Mouse (Mus musculus) kidney, embryonic 16.5 days (tissue): ENCODE data around the gene Tcn2. TPM values are rescaled to one million over a fixed set of nuclear protein-coding genes. Genes with fewer than 3 reads are reported as not detected.
"Not testable (repeated sequence)": the region's sequence is repeated elsewhere in the genome, so short reads cannot be mapped to it uniquely, and the experiment has no call there.

Experiments used
- ATAC-seq: fragments of 200-750 bp; cut with Nextera tagmentation; 2 replicates; pipeline ENCODE4 v1.8.0; 2017; ENCODE audit warnings: moderate TSS enrichment; ENCODE audit not compliant: low FRiP score, low TSS enrichment
- H3K27ac ChIP-seq: fragments of 300-500 bp; sonication (generic); 2 replicates; pipeline ENCODE4 v1.5.1; 2014; ENCODE audit warnings: low read length
- H3K27me3 ChIP-seq: fragments of 300-500 bp; sonication (generic); 2 replicates; pipeline ENCODE4 v1.6.1; 2014; ENCODE audit warnings: low read length, control low read depth, mixed read lengths; ENCODE audit not compliant: insufficient read depth
- H3K36me3 ChIP-seq: fragments of 300-500 bp; sonication (generic); 2 replicates; pipeline ENCODE4 v1.6.1; 2014; ENCODE audit warnings: low read length, control low read depth, mixed read lengths; ENCODE audit not compliant: insufficient read depth
- H3K4me1 ChIP-seq: fragments of 300-500 bp; sonication (generic); 2 replicates; pipeline ENCODE4 v1.6.1; 2014; ENCODE audit warnings: low read length, control low read depth, mixed read lengths; ENCODE audit not compliant: insufficient read depth
- H3K4me2 ChIP-seq: fragments of 300-500 bp; sonication (generic); replicated peaks from 2 replicates; pipeline ENCODE4 v1.6.1; 2014; ENCODE audit warnings: low read depth, low read length
- H3K4me3 ChIP-seq: fragments of 300-500 bp; sonication (generic); 2 replicates; pipeline ENCODE4 v1.5.1; 2014; ENCODE audit warnings: mild to moderate bottlenecking, low read length
- H3K9ac ChIP-seq: fragments of 300-500 bp; sonication (generic); replicated peaks from 2 replicates; pipeline ENCODE4 v1.6.1; 2014; ENCODE audit warnings: low read length
- H3K9me3 ChIP-seq: fragments of 300-500 bp; sonication (generic); 2 replicates; pipeline ENCODE4 v1.6.1; 2016; ENCODE audit warnings: low read length, control low read depth
- WGBS: fragments of 180-500 bp; shearing (Covaris S2); extraction: QIAGEN DNeasy Blood & Tissue Kit; methylation state at CpG from one replicate; pipeline ENCODE4 v1.1.7; 2014; 5-methylcytosine and 5-hydroxymethylcytosine counted together
- polyA plus RNA-seq: library from polyadenylated mRNA; unstranded; fragments of >200 nt; fragmentation: Nextera tagmentation; extraction: Ambion mirVana; gene quantifications from 2 replicates; pipeline ENCODE4 v1.2.1, GENCODE M21; 2015

Tcn2 gene
- polyA plus RNA-seq, 1 experiment from 2014 or later, result 173 TPM

- H3K27me3 ChIP-seq, result no peaks in the 10 kb centered on the region; the same call in 1 of the 2 replicates
- peak within 1 kb of the TSS; percentile 71 for H3K9ac ChIP-seq
- no peaks in the 10 kb centered on the region for H3K36me3 ChIP-seq
- WGBS, result under 1% methylated on average over 28 of the region's 28 CpGs
- ATAC-seq, result peak; percentile 62
- peak within 1 kb of the TSS; percentile 60 for H3K4me3 ChIP-seq
- peak within 1 kb of the TSS; percentile 47 for H3K27ac ChIP-seq
- no peaks in the 10 kb centered on the region for H3K9me3 ChIP-seq
- peak within 1 kb of the TSS; percentile 95 for H3K4me2 ChIP-seq
- H3K4me1 ChIP-seq, result peaks cover 29% of the 10 kb centered on the region
Measured at GRCm38 (mm10) chr11:3914109-3914840, 17.7 kb downstream of the Tcn2 start, which contains the start of gene Slc35e4. TSS of gene Slc35e4 (minus strand) at chr11:3914664.

- Histone ChIP-seq H3K9me3 (no peaks in the 10 kb centered on the region), H3K27me3 (no peaks in the 10 kb centered on the region; the same call in 1 of the 2 replicates), H3K27ac (peak overlapping the region; percentile 47), H3K4me3 (peak overlapping the region; percentile 60), H3K36me3 (no peaks in the 10 kb centered on the region), H3K4me1 (peaks cover 29% of the 10 kb centered on the region), H3K4me2 (peak overlapping the region; percentile 95), H3K9ac (peak overlapping the region; percentile 71)
- WGBS, result 0% methylated on average over 65 of the region's 65 CpGs
- ATAC-seq, result peak; percentile 84
Measured at GRCm38 (mm10) chr11:3913316-3914108, 18.4 kb downstream of the Tcn2 start.

- peak; percentile 28 for ATAC-seq
- 1% methylated on average over 16 of the region's 16 CpGs for WGBS
Measured at GRCm38 (mm10) chr11:3912875-3913271, 19.1 kb downstream of the Tcn2 start.

GRCm38 (mm10) chr11:3912100-3912874 lies 19.7 kb downstream of the Tcn2 start:
- no peak for ATAC-seq

More at GRCm38 (mm10) chr11:3912875-3913271, 19.1 kb downstream of the Tcn2 start:
- H3K27me3 ChIP-seq, result no peaks in the 10 kb centered on the region; the same call in 1 of the 2 replicates
- H3K36me3 ChIP-seq, result no peaks in the 10 kb centered on the region
- no peak overlapping the region for H3K27ac ChIP-seq
- peak overlapping the region; percentile 71 for H3K9ac ChIP-seq
- peak overlapping the region; percentile 60 for H3K4me3 ChIP-seq
- H3K9me3 ChIP-seq, result no peaks in the 10 kb centered on the region
- H3K4me2 ChIP-seq, result peak overlapping the region; percentile 95
- H3K4me1 ChIP-seq, result peaks cover 29% of the 10 kb centered on the region

GRCm38 (mm10) chr11:3911440-3911839 lies 20.5 kb downstream of the Tcn2 start:
- not testable (repeated sequence) for H3K4me2 ChIP-seq, H3K36me3 ChIP-seq, ATAC-seq, H3K9me3 ChIP-seq, H3K27ac ChIP-seq, H3K9ac ChIP-seq, H3K4me3 ChIP-seq, H3K27me3 ChIP-seq
- peaks cover 29% of the 10 kb centered on the region for H3K4me1 ChIP-seq
- WGBS, result 88% methylated on average over 5 of the region's 6 CpGs

More at GRCm38 (mm10) chr11:3912100-3912874, 19.7 kb downstream of the Tcn2 start:
- no peaks in the 10 kb centered on the region; the same call in 1 of the 2 replicates for H3K27me3 ChIP-seq
- WGBS, result 27% methylated on average over 19 of the region's 19 CpGs
- H3K9me3 ChIP-seq, result no peaks in the 10 kb centered on the region
- no peak overlapping the region for H3K27ac ChIP-seq
- peak overlapping the region; percentile 60 for H3K4me3 ChIP-seq
- peaks cover 29% of the 10 kb centered on the region for H3K4me1 ChIP-seq
- H3K36me3 ChIP-seq, result no peaks in the 10 kb centered on the region
- H3K9ac ChIP-seq, result peak overlapping the region; percentile 71
- peak overlapping the region; percentile 95 for H3K4me2 ChIP-seq

GRCm38 (mm10) chr11:3910513-3911310 lies 21.2 kb downstream of the Tcn2 start:
- whole genome bisulfite sequencing, result 47% methylated on average over 5 of the region's 5 CpGs
- ATAC-seq, result no peak
- no peaks in the 10 kb centered on the region for H3K9me3 ChIP-seq
- H3K4me2 ChIP-seq, result no peak overlapping the region
- H3K36me3 ChIP-seq, result no peaks in the 10 kb centered on the region
- H3K4me3 ChIP-seq, result no peak overlapping the region
- peaks cover 29% of the 10 kb centered on the region for H3K4me1 ChIP-seq
- no peak overlapping the region for H3K27ac ChIP-seq
- H3K27me3 ChIP-seq, result no peaks in the 10 kb centered on the region; the same call in 1 of the 2 replicates
- H3K9ac ChIP-seq, result no peak overlapping the region

GRCm38 (mm10) chr11:3909236-3909635 lies 22.7 kb downstream of the Tcn2 start:
- 91% methylated on average over 4 of the region's 4 CpGs for WGBS
- Histone ChIP-seq H3K4me2 (no peak overlapping the region), H3K4me1 (peaks cover 27% of the 10 kb centered on the region), H3K9ac (no peak overlapping the region), H3K27me3 (no peaks in the 10 kb centered on the region), H3K36me3 (no peaks in the 10 kb centered on the region), H3K27ac (no peak overlapping the region), H3K4me3 (no peak overlapping the region), H3K9me3 (no peaks in the 10 kb centered on the region)
- ATAC-seq, result no peak

- Histone ChIP-seq H3K4me2 (no peak overlapping the region), H3K4me1 (no peaks in the 10 kb centered on the region), H3K9me3 (no peaks in the 10 kb centered on the region), H3K4me3 (no peak overlapping the region), H3K27ac (no peak overlapping the region), H3K27me3 (no peaks in the 10 kb centered on the region), H3K36me3 (no peaks in the 10 kb centered on the region), H3K9ac (no peak overlapping the region)
- ATAC-seq, result no peak
- 100% methylated on average over 1 of the region's 1 CpGs for WGBS
Measured at GRCm38 (mm10) chr11:3905446-3905845, 26.5 kb downstream of the Tcn2 start.

- no peak overlapping the region for H3K4me2 ChIP-seq
- H3K36me3 ChIP-seq, result no peaks in the 10 kb centered on the region
- H3K4me1 ChIP-seq, result no peaks in the 10 kb centered on the region
- 64% methylated on average over 6 of the region's 6 CpGs for WGBS
- no peaks in the 10 kb centered on the region for H3K9me3 ChIP-seq
- H3K27ac ChIP-seq, result no peak overlapping the region
- H3K9ac ChIP-seq, result no peak overlapping the region
- no peak overlapping the region for H3K4me3 ChIP-seq
- no peaks in the 10 kb centered on the region for H3K27me3 ChIP-seq
- no peak for ATAC-seq
Measured at GRCm38 (mm10) chr11:3904673-3905072, 27.3 kb downstream of the Tcn2 start.
